Mouse (Mus musculus) liver, embryonic 14.5 days (tissue): Measurements from ENCODE around the gene Ufc1. TPM values are rescaled to one million over a fixed set of nuclear protein-coding genes. Genes with fewer than 3 reads are reported as not detected.

Source experiments
- ATAC-seq: fragments of 200-750 bp; cut with Nextera tagmentation; 2 replicates; pipeline ENCODE4 v1.8.0; 2017; ENCODE audit warnings: moderate number of reproducible peaks, mild to moderate bottlenecking, moderate library complexity; ENCODE audit not compliant: insufficient read depth
- DNase-seq, 3 experiments: peaks; one replicate each; pipeline ENCODE4 v3.0.0-alpha.2; 2012 to 2013; ENCODE audit warnings: low read depth in 3 of 3, low spot score in 3 of 3
- H3K27ac ChIP-seq: fragments of 300-500 bp; sonication (generic); 2 replicates; pipeline ENCODE4 v1.5.1; 2014; ENCODE audit warnings: moderate library complexity, mild to moderate bottlenecking, control low read depth, inconsistent platforms
- H3K27me3 ChIP-seq: fragments of 300-500 bp; sonication (generic); 2 replicates; pipeline ENCODE4 v1.6.1; 2014; ENCODE audit warnings: mild to moderate bottlenecking, low read length, moderate library complexity; ENCODE audit not compliant: control insufficient read depth, insufficient read depth
- H3K36me3 ChIP-seq: fragments of 300-500 bp; sonication (generic); replicated peaks from 2 replicates; pipeline ENCODE4 v1.6.1; 2014; ENCODE audit warnings: low read depth; ENCODE audit not compliant: control insufficient read depth, insufficient read depth
- H3K4me1 ChIP-seq, 2 experiments: fragments of 200-500 bp in 1 of 2; fragments of 300-500 bp in 1 of 2; sonication (generic) in 1 of 2; replicated peaks; 2 replicates each; pipeline ENCODE4 v1.6.1; 2012 to 2014; ENCODE audit warnings: antibody characterized with exemption in 1 of 2, inconsistent platforms in 1 of 2, low read length in 1 of 2; ENCODE audit not compliant: control insufficient read depth in 2 of 2, insufficient read depth in 2 of 2
- H3K4me2 ChIP-seq: fragments of 300-500 bp; sonication (generic); 2 replicates; pipeline ENCODE4 v1.6.1; 2014; ENCODE audit warnings: low read depth, mild to moderate bottlenecking, control low read depth, moderate library complexity
- H3K4me3 ChIP-seq, 2 experiments: fragments of 200-500 bp in 1 of 2; fragments of 300-500 bp in 1 of 2; sonication (generic) in 1 of 2; 2 replicates each; pipeline ENCODE4 v1.5.1; 2012 to 2014; ENCODE audit warnings: low read depth in 2 of 2, low read length in 2 of 2, mild to moderate bottlenecking in 2 of 2, control low read depth in 1 of 2, inconsistent platforms in 1 of 2, moderate library complexity in 1 of 2; ENCODE audit not compliant: insufficient read depth in 1 of 2
- H3K9ac ChIP-seq: fragments of 300-500 bp; sonication (generic); replicated peaks from 2 replicates; pipeline ENCODE4 v1.6.1; 2014; ENCODE audit warnings: mild to moderate bottlenecking, control low read depth, moderate library complexity
- H3K9me3 ChIP-seq: fragments of 300-500 bp; sonication (generic); 2 replicates; pipeline ENCODE4 v1.6.1; 2016; ENCODE audit warnings: low read length, mixed read lengths; ENCODE audit not compliant: control insufficient read depth
- CTCF ChIP-seq: IDR thresholded peaks from 2 replicates; pipeline ENCODE4 v1.5.1; 2016; ENCODE audit warnings: antibody characterized with exemption, low read depth, control low read depth
- EP300 ChIP-seq: IDR thresholded peaks from 2 replicates; pipeline ENCODE4 v1.6.1; 2016; ENCODE audit warnings: antibody characterized with exemption, low read depth
- WGBS: fragments of 180-500 bp; shearing (Covaris S2); extraction: QIAGEN DNeasy Blood & Tissue Kit; methylation state at CpG from one replicate; pipeline ENCODE4 v1.1.7; 2014; ENCODE audit not compliant: insufficient replicate concordance; 5-methylcytosine and 5-hydroxymethylcytosine counted together
- polyA plus RNA-seq, 2 experiments: library from polyadenylated mRNA; depleted of rRNA in 1 of 2; stranded (reverse) in 1 of 2; unstranded in 1 of 2; fragments of >200 nt; fragmentation: Nextera tagmentation in 1 of 2; extraction: Ambion mirVana in 1 of 2; gene quantifications; 2 replicates each; pipeline versions ENCODE4 v1.2.1 to v1.2.3; 2012 to 2014

The Ufc1 gene
- polyA plus RNA-seq (2012; rRNA removed) (14.5 and 23.3 TPM in 2 replicates), polyA plus RNA-seq (2014; fragmentation: Nextera tagmentation; extraction: Ambion mirVana) (45.8 and 51.6 TPM in 2 replicates)

- TF ChIP-seq EP300 (no peak), CTCF (peak; percentile 61)
- Histone ChIP-seq H3K27ac (peak within 1 kb of the TSS; percentile 88), H3K9ac (peak within 1 kb of the TSS; percentile 95), H3K4me2 (peak within 1 kb of the TSS; percentile 76), H3K4me3 (peak within 1 kb of the TSS; percentile 94 to 99), H3K9me3 (no peaks in the 10 kb centered on the region), H3K4me1 (peaks cover 13 to 24% of the 10 kb centered on the region in 2 experiments), H3K36me3 (no peaks in the 10 kb centered on the region; the same call in 1 of the 2 replicates), H3K27me3 (peaks cover 12% of the 10 kb centered on the region)
- WGBS: under 1% methylated on average over 42 of the region's 42 CpGs
- ATAC-seq (peak; percentile 78), DNase-seq (peak; percentile 72 to 77 (median 73))
Measured at GRCm38 (mm10) chr1:171294298-171295062, at the start of gene Ufc1. Gene Ufc1, minus strand, starts transcription at chr1:171295024.

GRCm38 (mm10) chr1:171343922-171344677 lies 49.3 kb upstream of the Ufc1 start:
- H3K9ac ChIP-seq: no peak overlapping the region
- no peak overlapping the region for H3K27ac ChIP-seq
- TF ChIP-seq CTCF (0 out of 2 replicates have a peak, but pooled peaks have one; percentile 19), EP300 (no peak)
- DNase-seq: no peak
- 73% methylated on average over 9 of the region's 9 CpGs for WGBS
- H3K36me3 ChIP-seq: peaks cover 11% of the 10 kb centered on the region
- H3K27me3 ChIP-seq: no peaks in the 10 kb centered on the region
- no peaks in the 10 kb centered on the region; the same call in 1 of the 2 replicates for H3K9me3 ChIP-seq
- peak overlapping the region; percentile 76 for H3K4me2 ChIP-seq
- peaks cover 0 to 6% of the 10 kb centered on the region in 2 experiments; a peak in 3 of 4 replicates for H3K4me1 ChIP-seq
- ATAC-seq: no peak
- peak overlapping the region in 1 of 2 experiments; percentile 77; a peak in 1 of 4 replicates for H3K4me3 ChIP-seq

DNA sequence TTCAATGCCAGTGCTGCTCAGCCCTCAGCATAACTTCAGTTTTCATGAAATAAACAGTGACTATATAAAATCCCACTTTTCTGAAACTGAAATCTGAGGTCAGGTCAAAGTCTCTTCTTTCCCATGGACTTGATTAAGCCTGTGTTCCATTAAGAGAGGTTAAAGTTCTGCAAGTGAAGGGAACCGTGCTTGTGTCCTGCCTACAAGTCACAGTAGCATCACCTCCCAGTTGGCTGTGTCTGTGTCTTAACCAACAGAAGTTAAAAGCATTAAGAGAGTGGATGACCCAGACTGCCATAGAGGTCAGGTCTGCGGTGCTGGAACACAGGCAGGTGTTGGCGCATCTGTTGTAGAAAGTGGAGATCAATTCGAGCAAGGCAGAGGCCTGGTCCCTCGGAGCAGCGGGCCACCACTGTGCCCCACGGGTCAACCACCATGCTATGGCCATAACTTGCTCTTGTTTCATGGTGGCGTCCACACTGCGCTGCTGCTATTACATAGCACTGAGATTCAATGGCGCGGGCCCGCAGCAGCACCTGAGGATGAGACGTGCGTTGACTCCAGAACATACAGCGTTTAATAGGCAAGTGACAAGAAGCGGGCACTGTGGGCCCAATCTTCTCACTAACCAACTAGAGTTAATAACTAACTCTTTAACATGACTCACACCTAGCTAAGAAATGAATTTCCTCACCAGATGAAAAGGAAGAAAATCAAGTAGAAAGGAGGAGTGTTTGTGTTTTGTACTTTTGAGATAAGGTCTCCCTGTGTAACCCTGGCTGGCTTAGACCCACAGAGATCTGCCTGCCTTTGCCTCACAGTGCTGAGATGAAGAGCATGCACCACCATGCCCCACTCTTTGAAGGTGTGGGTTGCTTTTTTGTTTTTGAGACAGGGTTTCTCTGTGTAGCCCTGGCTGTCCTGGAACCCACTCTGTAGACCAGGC lies 47.7 kb upstream of the Ufc1 start:
- Histone ChIP-seq H3K9me3 (no peaks in the 10 kb centered on the region; the same call in 1 of the 2 replicates), H3K9ac (no peak overlapping the region), H3K4me2 (no peak overlapping the region), H3K27ac (no peak overlapping the region), H3K4me1 (peaks cover 0 to 6% of the 10 kb centered on the region in 2 experiments; a peak in 3 of 4 replicates), H3K36me3 (peaks cover 23% of the 10 kb centered on the region), H3K27me3 (no peaks in the 10 kb centered on the region), H3K4me3 (no peak overlapping the region)
- no peak for ATAC-seq
- no peak for DNase-seq
- WGBS: 88% methylated on average over 16 of the region's 16 CpGs
- TF ChIP-seq EP300: no peak
- no peak for TF ChIP-seq CTCF

- Histone ChIP-seq H3K4me2 (peak overlapping the region; percentile 84), H3K4me3 (peak overlapping the region; percentile 73 to 82), H3K27me3 (no peaks in the 10 kb centered on the region), H3K9me3 (no peaks in the 10 kb centered on the region), H3K27ac (peak overlapping the region; percentile 83), H3K9ac (peak overlapping the region; percentile 96), H3K36me3 (no peaks in the 10 kb centered on the region), H3K4me1 (peaks cover 13 to 17% of the 10 kb centered on the region in 2 experiments)
- no peak for TF ChIP-seq EP300
- no peak for TF ChIP-seq CTCF
- DNase-seq (no peak), ATAC-seq (no peak)
- 1% methylated on average over 4 of the region's 4 CpGs for WGBS
Measured at GRCm38 (mm10) chr1:171330216-171330560, 35.4 kb upstream of the Ufc1 start.
